Mouse (Mus musculus): ENCODE measurements around the gene Hdac7.

- TF ChIP-seq CTCF (conservative IDR thresholded peaks at IDR 0.05; ENCODE audit: low read length): no peak
- TF ChIP-seq POU5F1 (IDR thresholded peaks at IDR 0.05; ENCODE audit: borderline replicate concordance, low read length): no peak
Measured at GRCm38 (mm10) chr15:97749841-97750240, 94.5 kb downstream of the Hdac7 start.

Data from E14TG2a.4 (cell line).